Mouse (Mus musculus) liver, postnatal 0 days (tissue): ENCODE measurements around the gene Gm340. TPM values are rescaled to one million over a fixed set of nuclear protein-coding genes. Genes with fewer than 3 reads are reported as not detected.

ENCODE experiments used
- ATAC-seq: fragments of 200-750 bp; cut with Nextera tagmentation; 2 replicates; pipeline ENCODE4 v1.8.0; 2017; ENCODE audit warnings: mild to moderate bottlenecking, moderate library complexity
- DNase-seq: peaks from one replicate; pipeline ENCODE4 v3.0.0-alpha.2; 2016
- H3K27ac ChIP-seq: fragments of 300-500 bp; sonication (generic); 2 replicates; pipeline ENCODE4 v1.5.1; 2014; ENCODE audit warnings: antibody characterized with exemption, moderate library complexity, mild to moderate bottlenecking, low read depth
- H3K27me3 ChIP-seq: fragments of 300-500 bp; sonication (generic); 2 replicates; pipeline ENCODE4 v1.6.1; 2014; ENCODE audit warnings: low read length, control low read depth, mixed read lengths; ENCODE audit not compliant: insufficient read depth
- H3K36me3 ChIP-seq: fragments of 300-500 bp; sonication (generic); replicated peaks from 2 replicates; pipeline ENCODE4 v1.6.1; 2014; ENCODE audit warnings: mild to moderate bottlenecking, control low read depth, low read length, moderate library complexity, mixed read lengths; ENCODE audit not compliant: insufficient read depth
- H3K4me1 ChIP-seq: fragments of 300-500 bp; sonication (generic); 2 replicates; pipeline ENCODE4 v1.6.1; 2014; ENCODE audit warnings: antibody characterized with exemption, mild to moderate bottlenecking, control low read depth; ENCODE audit not compliant: insufficient read depth
- H3K4me2 ChIP-seq: fragments of 300-500 bp; sonication (generic); 2 replicates; pipeline ENCODE4 v1.6.1; 2014; ENCODE audit warnings: low read depth, mild to moderate bottlenecking, low read length, moderate library complexity, mixed read lengths
- H3K4me3 ChIP-seq: fragments of 300-500 bp; sonication (generic); 2 replicates; pipeline ENCODE4 v1.5.1; 2014; ENCODE audit warnings: low read depth, low read length
- H3K9ac ChIP-seq: fragments of 300-500 bp; sonication (generic); replicated peaks from 2 replicates; pipeline ENCODE4 v1.6.1; 2014; ENCODE audit warnings: mild to moderate bottlenecking, moderate library complexity
- H3K9me3 ChIP-seq: fragments of 300-500 bp; sonication (generic); 2 replicates; pipeline ENCODE4 v1.6.1; 2016; ENCODE audit warnings: mild to moderate bottlenecking, control low read depth, low read length, mixed read lengths
- CTCF ChIP-seq: sonication (generic); IDR thresholded peaks from 2 replicates; pipeline ENCODE4 v1.5.1; 2016; ENCODE audit warnings: antibody characterized with exemption, low read depth
- EP300 ChIP-seq: IDR thresholded peaks from 2 replicates; pipeline ENCODE4 v1.6.1; 2016; ENCODE audit warnings: antibody characterized with exemption, low read depth, mild to moderate bottlenecking
- WGBS: fragments of 180-500 bp; shearing (Covaris S2); extraction: QIAGEN DNeasy Blood & Tissue Kit; methylation state at CpG from one replicate; pipeline ENCODE4 v1.1.7; 2014; ENCODE audit not compliant: insufficient replicate concordance; 5-methylcytosine and 5-hydroxymethylcytosine counted together
- microRNA-seq: library from miRNA; unstranded; fragments of <30 nt; microRNA quantifications from one replicate; pipeline ENCODE4, GENCODE M21; 2016
- polyA plus RNA-seq: library from polyadenylated mRNA; unstranded; fragments of >200 nt; fragmentation: Nextera tagmentation; extraction: Ambion mirVana; gene quantifications from 2 replicates; pipeline ENCODE4 v1.2.1, GENCODE M21; 2015

Gm340 gene
- polyA plus RNA-seq, 1 experiment from 2014 or later = 0.86 TPM

DNA sequence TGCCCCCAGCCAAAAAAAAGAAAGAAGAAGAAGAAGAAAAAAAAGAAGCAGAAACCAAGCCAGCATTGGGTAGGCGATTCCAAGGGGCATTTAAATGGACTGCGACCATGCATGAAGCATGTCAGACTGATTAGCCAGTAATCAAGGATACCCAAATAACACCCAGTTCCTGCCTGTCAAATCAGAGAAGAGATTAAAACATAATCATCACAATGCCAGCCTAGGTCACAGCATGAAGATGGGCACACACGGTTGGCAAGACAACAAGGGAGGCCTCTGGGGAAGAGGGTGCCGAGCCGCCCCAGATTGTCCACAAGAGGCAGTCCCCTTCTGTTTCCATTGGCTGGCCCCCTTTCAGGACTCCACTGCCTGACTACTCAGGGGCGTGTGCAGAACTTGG is 52.8 kb downstream of the Gm340 start:
- no peak for DNase-seq

More for the DNA sequence above, 52.8 kb downstream of the Gm340 start:
- Histone ChIP-seq H3K27ac (no peak overlapping the region), H3K9me3 (no peaks in the 10 kb centered on the region), H3K4me1 (no peaks in the 10 kb centered on the region), H3K4me3 (no peak overlapping the region), H3K4me2 (no peak overlapping the region), H3K9ac (no peak overlapping the region), H3K36me3 (no peaks in the 10 kb centered on the region), H3K27me3 (no peaks in the 10 kb centered on the region)
- TF ChIP-seq EP300 (no peak), CTCF (no peak)
- ATAC-seq = no peak
- 51% methylated on average over 6 of the region's 6 CpGs for WGBS

Small RNA genes lying within 50 kb of the gene (microRNA-seq; reads per million reads assigned to microRNA genes)
- gene Mir8091 = not detected

Other genes starting within 250 kb of the Gm340 start
- gene Pik3ap1, start 197.3 kb upstream of the Gm340 start, polyA plus RNA-seq = 17.1 and 21.8 TPM in 2 replicates
- gene Lcor, start 99.7 kb upstream of the Gm340 start, polyA plus RNA-seq = 7.9 and 9.0 TPM in 2 replicates
- gene Slit1, start 161.3 kb downstream of the Gm340 start, polyA plus RNA-seq = 0.12 and 0.13 TPM in 2 replicates
- 10.5 and 12.9 TPM in 2 replicates for gene Arhgap19, start 219.7 kb downstream of the Gm340 start, polyA plus RNA-seq
- 7.8 and 8.1 TPM in 2 replicates for gene Frat1, start 247.6 kb downstream of the Gm340 start, polyA plus RNA-seq